Mouse (Mus musculus): Measurements from ENCODE around the gene Pgr15l.

Gene Pgr15l

DNA sequence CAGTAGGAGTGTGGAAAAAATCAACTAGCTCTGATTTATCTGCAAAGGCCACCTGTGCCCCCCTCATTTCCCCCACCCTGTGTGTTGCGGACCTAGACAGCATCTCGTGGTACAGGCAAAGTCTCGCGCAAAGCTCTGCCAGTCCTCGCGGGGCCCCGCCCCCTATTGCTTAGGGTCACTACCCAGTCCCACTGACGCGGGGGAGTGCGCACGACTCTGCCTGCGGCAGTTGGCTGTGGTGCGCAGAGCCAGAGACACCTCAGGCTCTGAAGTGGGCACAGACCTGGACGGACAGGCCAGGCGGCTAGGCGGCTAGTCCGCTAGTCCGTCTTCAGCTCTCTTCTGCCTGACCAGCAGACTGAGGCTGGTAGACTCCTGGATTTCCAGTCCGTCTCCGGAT lies at the start of gene Pgr15l:
Pgr15l (plus strand) TSS at position 228 of the 400 bp plus-strand sequence.
- DNase-seq (ENCODE audit: low spot score in 2 of 2), result no peak

DNA sequence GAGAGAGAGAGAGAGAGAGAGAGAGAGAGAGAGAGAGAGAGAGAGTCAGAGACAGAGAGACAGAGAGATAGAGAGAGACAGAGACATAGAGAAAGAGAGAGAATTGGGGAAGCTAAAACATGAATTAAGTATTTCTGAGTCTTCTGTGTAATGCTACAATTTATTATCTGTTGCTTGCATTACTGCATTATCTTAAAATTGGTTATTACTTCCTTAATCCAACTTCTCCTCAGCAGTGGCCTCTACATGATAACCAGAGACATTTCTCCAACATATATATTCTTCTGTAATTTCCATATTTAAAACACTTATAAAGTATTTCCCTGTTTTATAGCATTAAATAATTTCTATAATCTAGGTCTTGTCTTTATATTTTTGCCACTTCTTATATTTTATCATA lies 44.9 kb upstream of the Pgr15l start:
- no peak for DNase-seq (ENCODE audit: low spot score in 2 of 2)

DNA sequence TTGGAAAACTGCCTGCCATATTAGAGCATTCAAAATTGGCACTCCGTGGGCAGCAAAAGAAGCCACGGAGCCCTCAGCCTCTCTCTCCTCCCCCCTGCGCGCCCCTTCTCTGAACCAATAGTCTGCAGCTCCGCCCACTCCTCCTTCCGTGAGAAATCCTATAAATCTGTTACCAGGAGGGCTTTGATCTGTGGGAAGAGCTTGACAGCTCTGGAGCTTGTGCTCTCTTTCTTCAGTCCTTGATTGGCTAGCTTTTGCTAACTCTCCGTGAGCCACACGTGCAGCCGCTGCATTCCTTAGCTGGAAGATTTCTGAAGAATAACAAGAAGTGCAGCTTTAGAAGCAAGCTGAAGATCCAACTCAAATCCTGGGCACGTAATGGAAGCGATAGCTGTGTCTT lies 2.6 kb upstream of the Pgr15l start:
- DNase-seq (ENCODE audit: low spot score in 2 of 2), result no peak
